Mouse (Mus musculus) liver, embryonic 15.5 days (tissue): Measurements from ENCODE around the gene Gjd2. TPM values are rescaled to one million over a fixed set of nuclear protein-coding genes. Genes with fewer than 3 reads are reported as not detected.
A peak's percentile ranks its signal among the peaks of the same experiment; 100 is the strongest.

ENCODE experiments used
- ATAC-seq: fragments of 200-750 bp; cut with Nextera tagmentation; 2 replicates; pipeline ENCODE4 v1.8.0; 2017; ENCODE audit warnings: moderate number of reproducible peaks, mild to moderate bottlenecking, moderate library complexity; ENCODE audit not compliant: insufficient read depth
- H3K27ac ChIP-seq: fragments of 300-500 bp; sonication (generic); replicated peaks from 2 replicates; pipeline ENCODE4 v1.5.1; 2015; ENCODE audit warnings: mild to moderate bottlenecking, inconsistent platforms
- H3K27me3 ChIP-seq: fragments of 300-500 bp; sonication (generic); 2 replicates; pipeline ENCODE4 v1.6.1; 2015; ENCODE audit warnings: mild to moderate bottlenecking, inconsistent platforms
- H3K36me3 ChIP-seq: fragments of 300-500 bp; sonication (generic); replicated peaks from 2 replicates; pipeline ENCODE4 v1.6.1; 2015; ENCODE audit warnings: moderate library complexity, mild to moderate bottlenecking, inconsistent platforms
- H3K4me1 ChIP-seq: fragments of 300-500 bp; sonication (generic); replicated peaks from 2 replicates; pipeline ENCODE4 v1.6.1; 2015; ENCODE audit warnings: inconsistent platforms
- H3K4me2 ChIP-seq: fragments of 300-500 bp; sonication (generic); 2 replicates; pipeline ENCODE4 v1.6.1; 2015; ENCODE audit warnings: moderate library complexity, mild to moderate bottlenecking, inconsistent platforms
- H3K4me3 ChIP-seq: fragments of 300-500 bp; sonication (generic); replicated peaks from 2 replicates; pipeline ENCODE4 v1.5.1; 2015; ENCODE audit warnings: mild to moderate bottlenecking, inconsistent platforms
- H3K9ac ChIP-seq: fragments of 300-500 bp; sonication (generic); 2 replicates; pipeline ENCODE4 v1.6.1; 2015; ENCODE audit warnings: moderate library complexity, mild to moderate bottlenecking, inconsistent platforms
- H3K9me3 ChIP-seq: fragments of 300-500 bp; sonication (generic); replicated peaks from 2 replicates; pipeline ENCODE4 v1.6.1; 2016; ENCODE audit warnings: inconsistent platforms
- whole genome bisulfite sequencing: fragments of 180-500 bp; shearing (Covaris S2); methylation state at CpG from one replicate; pipeline ENCODE4 v1.1.7; 2015; ENCODE audit warnings: mixed read lengths; ENCODE audit not compliant: insufficient replicate concordance; 5-methylcytosine and 5-hydroxymethylcytosine counted together
- polyA plus RNA-seq: library from polyadenylated mRNA; unstranded; fragments of >200 nt; fragmentation: Nextera tagmentation; extraction: Ambion mirVana; gene quantifications from 2 replicates; pipeline ENCODE4 v1.2.1, GENCODE M21; 2015

The Gjd2 gene
- polyA plus RNA-seq, 1 experiment from 2014 or later = not detected

GRCm38 (mm10) chr2:114012749-114013211, 639 bp downstream of the Gjd2 start:
- no peak overlapping the region for H3K4me3 ChIP-seq
- WGBS = 4% methylated on average over 19 of the region's 19 CpGs

GRCm38 (mm10) chr2:114011838-114012237, 1.6 kb downstream of the Gjd2 start:
- H3K27me3 ChIP-seq = peaks cover 42% of the 10 kb centered on the region
- 44% methylated on average over 4 of the region's 4 CpGs for WGBS

More at GRCm38 (mm10) chr2:114012749-114013211, 639 bp downstream of the Gjd2 start:
- Histone ChIP-seq H3K4me2 (0 out of 2 replicates have a peak overlapping the region, but pooled peaks have one; percentile 49), H3K27me3 (peaks cover 43% of the 10 kb centered on the region), H3K36me3 (no peaks in the 10 kb centered on the region), H3K9me3 (no peaks in the 10 kb centered on the region), H3K27ac (no peak overlapping the region), H3K9ac (no peak overlapping the region), H3K4me1 (no peaks in the 10 kb centered on the region)
- no peak for ATAC-seq

GRCm38 (mm10) chr2:114008321-114008720, 5.1 kb downstream of the Gjd2 start:
- H3K27ac ChIP-seq = no peak overlapping the region
- H3K4me1 ChIP-seq = no peaks in the 10 kb centered on the region

More at GRCm38 (mm10) chr2:114011838-114012237, 1.6 kb downstream of the Gjd2 start:
- Histone ChIP-seq H3K4me3 (no peak overlapping the region), H3K27ac (no peak overlapping the region), H3K9ac (no peak overlapping the region), H3K4me1 (no peaks in the 10 kb centered on the region), H3K9me3 (no peaks in the 10 kb centered on the region), H3K4me2 (no peak overlapping the region), H3K36me3 (no peaks in the 10 kb centered on the region)
- no peak for ATAC-seq

GRCm38 (mm10) chr2:113997484-113997883, 15.9 kb downstream of the Gjd2 start:
- no peak overlapping the region for H3K9ac ChIP-seq
- H3K4me3 ChIP-seq = no peak overlapping the region
- no peaks in the 10 kb centered on the region for H3K27me3 ChIP-seq
- H3K4me1 ChIP-seq = no peaks in the 10 kb centered on the region
- no peaks in the 10 kb centered on the region for H3K9me3 ChIP-seq
- 58% methylated on average over 8 of the region's 8 CpGs for WGBS
- no peaks in the 10 kb centered on the region for H3K36me3 ChIP-seq
- no peak for ATAC-seq
- H3K4me2 ChIP-seq = no peak overlapping the region
- no peak overlapping the region for H3K27ac ChIP-seq

More at GRCm38 (mm10) chr2:114008321-114008720, 5.1 kb downstream of the Gjd2 start:
- no peak overlapping the region for H3K4me2 ChIP-seq
- peaks cover 19% of the 10 kb centered on the region for H3K27me3 ChIP-seq
- H3K36me3 ChIP-seq = no peaks in the 10 kb centered on the region
- no peak overlapping the region for H3K4me3 ChIP-seq
- no peak overlapping the region for H3K9ac ChIP-seq
- no peaks in the 10 kb centered on the region for H3K9me3 ChIP-seq
- ATAC-seq = no peak
- WGBS = 56% methylated on average over 2 of the region's 2 CpGs

- H3K4me1 ChIP-seq = no peaks in the 10 kb centered on the region
- H3K4me3 ChIP-seq = no peak overlapping the region
- no peak for ATAC-seq
- H3K4me2 ChIP-seq = no peak overlapping the region
- H3K36me3 ChIP-seq = no peaks in the 10 kb centered on the region
- H3K9me3 ChIP-seq = no peaks in the 10 kb centered on the region
- no peak overlapping the region for H3K9ac ChIP-seq
- no peaks in the 10 kb centered on the region for H3K27me3 ChIP-seq
- H3K27ac ChIP-seq = no peak overlapping the region
Observed at GRCm38 (mm10) chr2:113996930-113997329, 16.5 kb downstream of the Gjd2 start.

GRCm38 (mm10) chr2:113984890-113985289, 28.5 kb downstream of the Gjd2 start:
- no peaks in the 10 kb centered on the region for H3K36me3 ChIP-seq
- H3K27ac ChIP-seq = no peak overlapping the region
- H3K9me3 ChIP-seq = no peaks in the 10 kb centered on the region
- no peaks in the 10 kb centered on the region for H3K4me1 ChIP-seq
- H3K27me3 ChIP-seq = no peaks in the 10 kb centered on the region
- no peak overlapping the region for H3K4me3 ChIP-seq
- H3K4me2 ChIP-seq = no peak overlapping the region
- no peak overlapping the region for H3K9ac ChIP-seq
- WGBS = 55% methylated on average over 2 of the region's 2 CpGs
- ATAC-seq = no peak

GRCm38 (mm10) chr2:113980664-113981063, 32.8 kb downstream of the Gjd2 start:
- no peak for ATAC-seq
- Histone ChIP-seq H3K4me2 (no peak overlapping the region), H3K36me3 (no peaks in the 10 kb centered on the region), H3K27me3 (no peaks in the 10 kb centered on the region), H3K27ac (no peak overlapping the region), H3K4me3 (no peak overlapping the region), H3K9me3 (no peaks in the 10 kb centered on the region), H3K9ac (no peak overlapping the region), H3K4me1 (no peaks in the 10 kb centered on the region)
- 57% methylated on average over 8 of the region's 8 CpGs for WGBS

- H3K27ac ChIP-seq = no peak overlapping the region
- no peak overlapping the region for H3K4me2 ChIP-seq
- H3K27me3 ChIP-seq = no peaks in the 10 kb centered on the region
- ATAC-seq = no peak
- WGBS = 31% methylated on average over 5 of the region's 5 CpGs
- no peaks in the 10 kb centered on the region for H3K36me3 ChIP-seq
- H3K4me3 ChIP-seq = no peak overlapping the region
- no peaks in the 10 kb centered on the region for H3K9me3 ChIP-seq
- no peak overlapping the region for H3K9ac ChIP-seq
- H3K4me1 ChIP-seq = no peaks in the 10 kb centered on the region
Observed at GRCm38 (mm10) chr2:113978151-113978771, 35.2 kb downstream of the Gjd2 start.

GRCm38 (mm10) chr2:113973950-113974349, 39.5 kb downstream of the Gjd2 start:
- whole genome bisulfite sequencing = 52% methylated on average over 7 of the region's 7 CpGs

GRCm38 (mm10) chr2:113966421-113966820, 47.0 kb downstream of the Gjd2 start:
- Histone ChIP-seq H3K9me3 (no peaks in the 10 kb centered on the region), H3K36me3 (no peaks in the 10 kb centered on the region), H3K4me3 (no peak overlapping the region), H3K4me1 (no peaks in the 10 kb centered on the region), H3K27me3 (no peaks in the 10 kb centered on the region), H3K27ac (no peak overlapping the region), H3K9ac (no peak overlapping the region), H3K4me2 (no peak overlapping the region)
- no peak for ATAC-seq
- WGBS = 26% methylated on average over 4 of the region's 4 CpGs

More at GRCm38 (mm10) chr2:113973950-113974349, 39.5 kb downstream of the Gjd2 start:
- no peak overlapping the region for H3K9ac ChIP-seq
- no peak overlapping the region for H3K4me3 ChIP-seq
- H3K27ac ChIP-seq = no peak overlapping the region
- no peaks in the 10 kb centered on the region for H3K36me3 ChIP-seq
- H3K4me1 ChIP-seq = no peaks in the 10 kb centered on the region
- H3K9me3 ChIP-seq = no peaks in the 10 kb centered on the region
- ATAC-seq = no peak
- no peak overlapping the region for H3K4me2 ChIP-seq
- no peaks in the 10 kb centered on the region for H3K27me3 ChIP-seq
